Mouse (Mus musculus) urinary bladder, postnatal 25 days (tissue): ENCODE data around the gene Cym.

Experiments used
- DNase-seq: peaks from one replicate; pipeline ENCODE4 v3.0.0; 2022; ENCODE audit warnings: low spot score

Gene Cym

GRCm38 (mm10) chr3:107162741-107163140 is 58.8 kb downstream of the Cym start:
- DNase-seq: no peak
